Mouse (Mus musculus): Measurements from ENCODE around the gene Car1. TPM values are rescaled to one million over a fixed set of nuclear protein-coding genes. Genes with fewer than 3 reads are reported as not detected.

Gene Car1
- polyA plus RNA-seq (2017; shearing (Covaris generic)) = not detected

GRCm38 (mm10) chr3:14808211-14808610 lies at the start of gene Car1:
Gene Car1 (minus strand): TSS chr3:14808368.

Other genes starting within 250 kb of the Car1 start
- 118 TPM for gene 1810022K09Rik, start 197.1 kb downstream of the Car1 start, polyA plus RNA-seq (2017; shearing (Covaris generic))
- not detected for gene Car13, start 166.6 kb downstream of the Car1 start, polyA plus RNA-seq (2017; shearing (Covaris generic))
- 0.25 TPM for gene Car3, start 55.1 kb upstream of the Car1 start, polyA plus RNA-seq (2017; shearing (Covaris generic))
- 7.0 TPM for gene Car2, start 77.9 kb upstream of the Car1 start, polyA plus RNA-seq (2017; shearing (Covaris generic))

Data from naive thymus-derived CD4-positive, alpha-beta T cell, adult 5 months (primary cell).